Mouse (Mus musculus): ENCODE measurements at regions not wholly inside any gene's neighbourhood (a gene's known extent, or its start where the extent isn't known, plus 50 kb on each side); places are given as distances from the start of the nearest gene placed in this dataset.

- Histone ChIP-seq H3K79me2 (ENCODE audit: control insufficient read depth, insufficient read depth) (no peaks in the 10 kb centered on the region), H3K4me3 (no peak overlapping the region), H3K27me3 (ENCODE audit: control insufficient read depth, insufficient read depth, insufficient read length) (no peaks in the 10 kb centered on the region), H3K36me3 (ENCODE audit: control insufficient read depth, insufficient read depth) (no peaks in the 10 kb centered on the region), H3ac (ENCODE audit: control insufficient read depth, insufficient read length) (no peak overlapping the region), H3K4me2 (ENCODE audit: low read depth) (no peak overlapping the region)
- TF ChIP-seq CEBPB (IDR thresholded peaks at IDR 0.05; ENCODE audit: insufficient read depth, poor library complexity, severe bottlenecking) (no peak), E2F4 (IDR thresholded peaks at IDR 0.05; ENCODE audit: insufficient read depth) (no peak), USF1 (IDR thresholded peaks at IDR 0.05; ENCODE audit: low read depth) (no peak), REST (IDR thresholded peaks at IDR 0.05; ENCODE audit: insufficient read depth, insufficient read length) (no peak), MYOD1 (IDR thresholded peaks at IDR 0.05; ENCODE audit: control insufficient read depth in 1 of 3, insufficient read length in 2 of 3, low read depth in 2 of 3) (no peak), MYOG (IDR thresholded peaks at IDR 0.05; ENCODE audit: control insufficient read depth in 1 of 3, insufficient read depth in 1 of 3, insufficient read length in 2 of 3, low read depth in 2 of 3) (no peak), POLR2AphosphoS2 (IDR thresholded peaks at IDR 0.05; ENCODE audit: insufficient read length, low read depth) (no peak), SRF (IDR thresholded peaks at IDR 0.05; ENCODE audit: control insufficient read depth, insufficient read length, low read depth) (no peak), POLR2A (IDR thresholded peaks at IDR 0.05; ENCODE audit: insufficient read length, low read depth) (no peak)
Observed at GRCm38 (mm10) chr4:31618026-31618425, 345.9 kb upstream of the Map3k7 start.

GRCm38 (mm10) chr4:31621205-31621604 lies 342.7 kb upstream of the Map3k7 start:
- no peak overlapping the region for H3K4me2 ChIP-seq (ENCODE audit: low read depth)
- TF ChIP-seq POLR2A (IDR thresholded peaks at IDR 0.05; ENCODE audit: insufficient read length, low read depth) (no peak), TCF12 (IDR thresholded peaks at IDR 0.05; ENCODE audit: insufficient read depth, poor library complexity, severe bottlenecking) (no peak), CEBPB (IDR thresholded peaks at IDR 0.05; ENCODE audit: insufficient read depth, poor library complexity, severe bottlenecking) (no peak), USF1 (IDR thresholded peaks at IDR 0.05; ENCODE audit: low read depth) (no peak), MYOG (IDR thresholded peaks at IDR 0.05; ENCODE audit: control insufficient read depth in 1 of 3, insufficient read depth in 1 of 3, insufficient read length in 2 of 3, low read depth in 2 of 3) (no peak), POLR2AphosphoS2 (IDR thresholded peaks at IDR 0.05; ENCODE audit: insufficient read length, low read depth) (no peak), MAX (IDR thresholded peaks at IDR 0.05; ENCODE audit: low read depth) (no peak), TCF3 (IDR thresholded peaks at IDR 0.05; ENCODE audit: insufficient read length, low read depth) (no peak), E2F4 (IDR thresholded peaks at IDR 0.05; ENCODE audit: insufficient read depth) (no peak), MYOD1 (IDR thresholded peaks at IDR 0.05; ENCODE audit: control insufficient read depth in 1 of 3, insufficient read length in 2 of 3, low read depth in 2 of 3) (no peak), SRF (IDR thresholded peaks at IDR 0.05; ENCODE audit: control insufficient read depth, insufficient read length, low read depth) (no peak), REST (IDR thresholded peaks at IDR 0.05; ENCODE audit: insufficient read depth, insufficient read length) (no peak)
- H3K79me2 ChIP-seq (ENCODE audit: control insufficient read depth, insufficient read depth) = no peaks in the 10 kb centered on the region
- no peak overlapping the region for H3ac ChIP-seq (ENCODE audit: control insufficient read depth, insufficient read length)
- H3K36me3 ChIP-seq (ENCODE audit: control insufficient read depth, insufficient read depth) = no peaks in the 10 kb centered on the region
- no peak overlapping the region for H3K4me3 ChIP-seq
- H3K27me3 ChIP-seq (ENCODE audit: control insufficient read depth, insufficient read depth, insufficient read length) = no peaks in the 10 kb centered on the region

- Histone ChIP-seq H3ac (ENCODE audit: control insufficient read depth, insufficient read length) (no peak overlapping the region), H3K4me3 (no peak overlapping the region), H3K27me3 (ENCODE audit: control insufficient read depth, insufficient read depth, insufficient read length) (no peaks in the 10 kb centered on the region), H3K79me2 (ENCODE audit: control insufficient read depth, insufficient read depth) (no peaks in the 10 kb centered on the region), H3K36me3 (ENCODE audit: control insufficient read depth, insufficient read depth) (no peaks in the 10 kb centered on the region), H3K4me2 (ENCODE audit: low read depth) (no peak overlapping the region)
- TF ChIP-seq POLR2AphosphoS2 (IDR thresholded peaks at IDR 0.05; ENCODE audit: insufficient read length, low read depth) (no peak), E2F4 (IDR thresholded peaks at IDR 0.05; ENCODE audit: insufficient read depth) (no peak), MAX (IDR thresholded peaks at IDR 0.05; ENCODE audit: low read depth) (no peak), USF1 (IDR thresholded peaks at IDR 0.05; ENCODE audit: low read depth) (no peak), CEBPB (IDR thresholded peaks at IDR 0.05; ENCODE audit: insufficient read depth, poor library complexity, severe bottlenecking) (no peak), SRF (IDR thresholded peaks at IDR 0.05; ENCODE audit: control insufficient read depth, insufficient read length, low read depth) (no peak)
Observed at GRCm38 (mm10) chr4:31627053-31627452, 336.8 kb upstream of the Map3k7 start.

GRCm38 (mm10) chr4:31627777-31628176 lies 336.1 kb upstream of the Map3k7 start:
- H3K4me2 ChIP-seq (ENCODE audit: low read depth) = no peak overlapping the region
- H3K79me2 ChIP-seq (ENCODE audit: control insufficient read depth, insufficient read depth) = no peaks in the 10 kb centered on the region
- H3K4me3 ChIP-seq = no peak overlapping the region
- no peak overlapping the region for H3ac ChIP-seq (ENCODE audit: control insufficient read depth, insufficient read length)
- H3K36me3 ChIP-seq (ENCODE audit: control insufficient read depth, insufficient read depth) = no peaks in the 10 kb centered on the region
- TF ChIP-seq MAX (IDR thresholded peaks at IDR 0.05; ENCODE audit: low read depth) (no peak), POLR2AphosphoS2 (IDR thresholded peaks at IDR 0.05; ENCODE audit: insufficient read length, low read depth) (no peak), MYOD1 (IDR thresholded peaks at IDR 0.05; ENCODE audit: control insufficient read depth in 1 of 3, insufficient read length in 2 of 3, low read depth in 2 of 3) (no peak), E2F4 (IDR thresholded peaks at IDR 0.05; ENCODE audit: insufficient read depth) (no peak), SRF (IDR thresholded peaks at IDR 0.05; ENCODE audit: control insufficient read depth, insufficient read length, low read depth) (no peak), TCF12 (IDR thresholded peaks at IDR 0.05; ENCODE audit: insufficient read depth, poor library complexity, severe bottlenecking) (no peak), POLR2A (IDR thresholded peaks at IDR 0.05; ENCODE audit: insufficient read length, low read depth) (no peak), CEBPB (IDR thresholded peaks at IDR 0.05; ENCODE audit: insufficient read depth, poor library complexity, severe bottlenecking) (no peak), REST (IDR thresholded peaks at IDR 0.05; ENCODE audit: insufficient read depth, insufficient read length) (no peak)
- no peaks in the 10 kb centered on the region for H3K27me3 ChIP-seq (ENCODE audit: control insufficient read depth, insufficient read depth, insufficient read length)

GRCm38 (mm10) chr4:31638564-31638963 lies 325.3 kb upstream of the Map3k7 start:
- H3K4me3 ChIP-seq = no peak overlapping the region
- no peaks in the 10 kb centered on the region for H3K36me3 ChIP-seq (ENCODE audit: control insufficient read depth, insufficient read depth)
- no peak overlapping the region for H3K4me2 ChIP-seq (ENCODE audit: low read depth)
- no peak overlapping the region for H3ac ChIP-seq (ENCODE audit: control insufficient read depth, insufficient read length)
- no peaks in the 10 kb centered on the region for H3K27me3 ChIP-seq (ENCODE audit: control insufficient read depth, insufficient read depth, insufficient read length)
- no peak for TF ChIP-seq TCF3 (IDR thresholded peaks at IDR 0.05; ENCODE audit: insufficient read length, low read depth)
- TF ChIP-seq POLR2A (IDR thresholded peaks at IDR 0.05; ENCODE audit: insufficient read length, low read depth) = no peak
- TF ChIP-seq MYOG (IDR thresholded peaks at IDR 0.05; ENCODE audit: control insufficient read depth in 1 of 3, insufficient read depth in 1 of 3, insufficient read length in 2 of 3, low read depth in 2 of 3) = no peak
- TF ChIP-seq POLR2AphosphoS2 (IDR thresholded peaks at IDR 0.05; ENCODE audit: insufficient read length, low read depth) = no peak
- TF ChIP-seq USF1 (IDR thresholded peaks at IDR 0.05; ENCODE audit: low read depth) = no peak
- H3K79me2 ChIP-seq (ENCODE audit: control insufficient read depth, insufficient read depth) = no peaks in the 10 kb centered on the region
